Mouse (Mus musculus) yolk sac, embryonic 10.5 days (tissue): ENCODE results near the gene Zfp866.

Source experiments
- DNase-seq: peaks from one replicate; pipeline ENCODE4 v3.0.0-alpha.2; 2017; ENCODE audit warnings: low spot score

The Zfp866 gene

DNA sequence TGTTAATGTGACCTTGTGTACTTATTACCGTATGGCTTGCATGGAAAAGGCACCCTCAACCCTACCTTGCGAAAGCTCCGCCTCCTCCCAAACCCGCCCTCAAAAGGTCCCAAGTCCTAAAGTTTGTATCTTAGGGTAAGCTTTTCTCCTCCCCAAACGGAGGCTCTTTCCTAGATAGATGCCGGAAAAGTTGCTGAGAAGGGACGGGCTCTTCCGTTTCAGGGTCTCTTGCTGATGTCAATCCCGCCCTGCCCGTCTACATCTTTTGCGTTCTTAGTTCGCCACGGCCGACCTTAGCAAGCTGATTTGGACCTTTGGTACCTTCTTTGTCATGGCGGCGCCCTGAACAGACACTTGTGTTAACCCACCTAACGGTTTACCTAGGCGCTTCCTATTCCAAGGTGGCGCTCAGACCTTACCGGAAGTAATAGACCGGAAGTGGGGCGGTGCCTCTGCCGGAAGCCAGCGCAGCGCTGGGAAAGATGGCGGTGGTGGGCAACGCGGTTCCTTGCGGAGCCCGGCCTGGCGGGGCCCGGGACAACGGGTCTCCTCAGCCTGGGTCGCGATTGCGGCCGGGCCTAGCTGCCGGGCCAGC lies at the start of gene Zfp866, which contains the start of gene Atp13a1:
Gene Zfp866, minus strand, starts transcription at position 406 of the 595 bp plus-strand sequence.
Gene Atp13a1, plus strand, starts transcription at position 391 of the 595 bp plus-strand sequence.
- DNase-seq: peak; percentile 91

DNA sequence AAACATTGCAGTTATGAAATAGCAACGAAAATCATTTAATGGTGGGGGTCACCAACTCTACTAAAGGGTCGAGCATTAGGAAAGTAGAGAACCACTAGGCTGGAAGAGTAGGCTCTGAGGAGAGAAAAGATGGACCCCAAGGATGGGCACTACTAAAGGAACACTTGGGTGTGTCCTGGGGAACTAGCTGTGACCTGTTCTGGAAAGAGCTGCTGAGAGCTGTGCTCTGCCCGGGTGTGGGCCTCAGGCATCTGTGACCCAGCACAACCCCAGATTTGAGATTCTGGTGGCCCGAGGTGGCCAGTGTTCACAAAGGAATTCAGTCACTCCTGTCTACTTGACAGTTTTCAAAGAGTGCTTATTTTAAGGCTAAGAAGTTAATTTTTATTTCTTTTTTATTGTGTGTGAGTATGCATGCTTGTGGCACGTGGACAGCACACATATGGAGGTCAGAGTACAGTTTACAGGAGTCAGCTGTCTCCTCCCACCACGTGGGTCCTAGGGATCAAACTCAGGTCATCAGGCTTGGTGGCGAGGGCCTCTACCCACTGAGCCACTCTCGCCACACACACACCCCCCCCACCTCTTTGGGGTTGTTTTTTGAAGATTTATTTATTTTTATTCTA lies 46.2 kb upstream of the Zfp866 start:
- DNase-seq: peak; percentile 50

DNA sequence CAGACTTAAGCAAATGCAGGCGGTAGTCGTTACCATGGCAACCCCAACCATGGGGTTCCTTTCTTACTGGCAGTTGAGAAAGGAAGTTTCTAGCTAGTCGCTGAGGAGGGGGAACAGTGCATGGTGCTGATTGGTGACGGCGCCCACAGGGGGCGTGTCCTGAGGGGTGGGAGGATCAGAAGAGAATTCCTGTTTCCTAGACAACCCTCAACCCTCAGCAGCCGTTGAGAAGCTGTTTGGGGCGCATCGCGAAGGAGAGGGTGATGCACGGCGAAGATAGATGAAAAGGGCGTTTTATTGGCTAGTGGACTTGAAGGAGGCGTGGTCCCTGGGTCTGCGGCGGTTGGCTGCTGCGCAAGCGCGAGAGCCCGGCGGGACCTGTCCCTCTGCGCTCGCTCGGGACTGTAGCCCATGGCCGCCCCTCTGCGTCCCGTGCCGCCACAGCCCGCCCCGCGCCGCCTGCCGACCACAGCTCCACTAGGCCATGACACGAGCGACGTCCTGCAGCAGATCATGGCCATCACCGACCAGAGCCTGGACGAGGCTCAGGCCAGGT lies 41.4 kb upstream of the Zfp866 start, which contains the start of gene Pbx4:
Gene Pbx4, plus strand, starts transcription at position 194 of the 556 bp plus-strand sequence.
- DNase-seq: peak; percentile 92

DNA sequence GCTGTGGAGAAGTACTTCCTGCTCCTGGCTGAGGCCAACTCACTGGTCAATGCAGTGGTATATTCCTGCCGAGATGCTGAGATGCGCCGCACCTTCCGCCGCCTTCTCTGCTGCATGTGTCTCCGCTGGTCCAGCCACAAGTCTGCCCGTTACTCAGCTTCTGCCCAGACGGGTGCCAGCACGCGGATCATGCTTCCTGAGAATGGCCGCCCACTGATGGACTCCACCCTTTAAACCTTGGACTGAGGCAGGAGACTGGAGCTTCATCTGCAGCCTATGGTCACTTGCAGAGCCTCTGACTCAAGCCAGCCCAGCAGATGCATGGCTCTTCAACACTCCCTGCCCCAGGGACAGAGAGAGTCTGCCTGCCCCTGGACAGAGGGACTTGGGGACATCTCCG lies 35.4 kb upstream of the Zfp866 start:
- no peak for DNase-seq

DNA sequence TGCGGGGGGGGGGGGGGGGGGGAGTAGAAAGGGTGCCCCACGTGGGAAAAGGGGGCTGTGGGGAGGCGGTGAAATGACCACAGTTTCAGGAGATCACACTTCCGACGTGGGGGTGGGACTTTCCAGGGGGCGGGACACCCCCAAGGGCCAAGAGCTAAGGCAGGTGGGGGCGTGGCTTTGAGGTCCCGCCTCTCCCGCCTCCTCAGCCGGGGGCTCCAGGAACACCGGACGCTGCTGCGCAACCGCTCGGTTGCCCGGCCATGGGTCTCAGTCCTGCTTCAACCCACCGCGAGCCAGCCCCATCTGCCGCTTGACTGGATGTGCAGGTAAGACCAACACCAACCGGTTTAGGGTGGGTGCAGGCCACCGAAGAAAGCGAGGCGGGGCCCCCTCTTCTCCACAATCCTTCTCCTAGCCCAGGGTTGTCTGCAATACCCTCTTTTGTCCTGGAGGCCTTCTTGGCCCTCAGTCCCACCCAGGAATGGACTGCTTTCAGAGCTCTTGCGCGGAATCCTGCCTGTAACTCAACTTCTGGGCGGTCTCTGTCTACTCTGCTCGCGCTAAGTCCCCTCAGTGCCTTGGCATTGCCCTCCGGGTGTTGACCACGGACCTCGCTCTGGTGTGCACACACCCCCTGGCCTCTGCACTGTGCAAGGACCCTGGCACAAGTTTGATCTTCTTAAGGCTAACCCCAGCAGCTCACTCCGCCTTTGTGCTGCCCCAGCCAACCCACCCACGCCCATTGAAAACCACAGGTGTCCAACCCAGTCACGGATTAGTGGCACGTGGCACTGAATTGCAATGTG lies 31.6 kb upstream of the Zfp866 start, which contains the start of gene Lpar2:
Gene Lpar2, plus strand, starts transcription at position 44 of the 806 bp plus-strand sequence.
- DNase-seq: peak; percentile 93

DNA sequence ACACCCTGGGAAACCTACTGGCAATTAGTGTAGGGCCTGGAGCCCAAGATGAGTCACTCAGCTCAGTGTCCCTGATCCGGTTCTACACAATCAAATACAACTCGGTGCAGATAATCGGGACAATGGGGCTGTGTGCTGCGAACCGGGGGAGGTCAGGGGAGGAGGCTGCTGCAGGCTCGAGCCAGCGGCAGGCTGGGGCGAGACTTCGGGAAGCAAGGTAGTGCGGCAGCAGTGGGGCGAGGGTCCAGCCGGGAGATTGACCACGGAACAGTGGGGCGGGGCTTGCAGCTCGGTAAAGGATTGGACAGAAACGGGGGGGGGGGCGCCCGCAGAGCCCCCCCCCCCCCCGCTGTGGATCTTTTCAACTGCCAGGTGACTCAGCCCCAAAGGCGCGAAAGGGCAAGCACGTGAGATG lies 31.0 kb upstream of the Zfp866 start:
- no peak for DNase-seq

DNA sequence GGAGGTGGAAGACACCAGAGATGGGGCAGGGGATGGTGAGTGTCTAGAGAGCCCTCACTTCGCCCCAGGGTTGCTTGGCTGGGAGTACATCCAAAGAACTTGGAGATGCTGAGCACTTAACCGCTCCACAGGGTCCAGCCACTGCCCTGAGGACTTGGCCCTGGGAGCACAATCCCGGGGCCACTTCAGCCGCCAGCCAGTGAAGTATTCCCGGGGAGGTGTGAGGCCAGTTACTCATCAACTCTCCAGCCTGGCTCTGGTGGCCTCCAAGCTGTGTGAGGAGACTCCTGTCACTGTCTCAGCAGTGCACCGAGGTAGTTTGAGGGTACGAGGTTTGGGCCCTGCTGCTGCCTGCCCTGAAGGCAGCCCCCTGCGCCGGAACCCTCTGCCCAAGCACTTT lies 29.5 kb upstream of the Zfp866 start:
- DNase-seq: peak; percentile 67

DNA sequence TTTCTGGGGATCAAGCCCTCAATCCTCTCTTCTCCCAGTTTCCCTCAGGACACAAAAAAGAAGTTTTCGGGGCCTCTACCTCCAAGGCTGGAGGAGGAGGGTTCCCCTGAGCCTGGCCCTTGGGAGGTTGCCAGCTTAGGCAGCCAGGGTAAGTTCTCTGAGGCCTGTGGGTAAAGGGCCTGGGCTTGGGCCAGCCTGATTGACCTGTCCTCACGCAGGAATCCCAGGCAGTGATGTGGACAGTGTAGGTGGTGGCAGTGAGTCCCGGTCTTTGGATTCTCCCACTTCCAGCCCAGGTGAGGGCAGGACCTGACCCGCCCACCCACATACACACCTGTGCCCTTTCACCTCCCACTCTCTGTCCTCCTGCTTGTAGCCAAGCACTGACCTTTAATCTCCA lies 24.4 kb upstream of the Zfp866 start:
- DNase-seq: peak; percentile 36

DNA sequence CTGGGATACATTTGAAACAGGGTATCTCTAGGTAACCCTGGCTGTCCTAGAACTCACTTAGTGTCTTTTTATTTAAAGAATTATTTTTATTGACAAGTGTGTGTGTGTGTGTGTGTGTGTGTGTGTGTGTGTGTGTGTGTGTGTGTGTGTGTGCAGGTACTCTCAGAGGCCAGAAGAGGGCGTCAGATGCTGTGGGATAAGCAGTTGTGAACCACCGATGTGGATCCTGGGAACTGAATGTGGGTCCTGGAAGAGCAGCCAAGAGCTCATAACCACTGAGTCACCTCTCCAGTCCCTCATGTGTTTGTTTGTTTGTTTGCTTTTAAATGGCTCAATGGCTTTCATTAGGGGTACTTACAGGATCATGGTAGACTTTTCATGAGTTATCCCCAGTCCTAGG lies 23.9 kb upstream of the Zfp866 start:
- no peak for DNase-seq

DNA sequence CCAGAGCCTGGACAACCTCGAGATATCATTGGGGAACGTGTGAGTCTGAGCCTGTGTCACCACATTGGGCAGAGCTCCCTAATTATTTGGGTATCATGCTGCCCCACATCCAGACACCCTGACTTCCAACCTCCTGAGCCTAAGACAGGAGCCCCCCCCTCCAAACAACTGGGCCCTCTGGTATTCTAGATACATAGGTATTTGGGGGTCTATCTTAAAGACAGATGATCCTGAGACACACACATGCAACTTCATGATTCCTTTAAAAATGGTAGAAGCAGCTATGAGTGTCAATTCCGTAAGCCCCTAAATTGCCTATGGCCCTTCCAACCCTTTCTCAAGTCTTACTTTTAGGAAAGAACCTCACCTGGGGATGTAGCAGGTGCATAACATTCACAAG lies 18.8 kb upstream of the Zfp866 start:
- DNase-seq: no peak

DNA sequence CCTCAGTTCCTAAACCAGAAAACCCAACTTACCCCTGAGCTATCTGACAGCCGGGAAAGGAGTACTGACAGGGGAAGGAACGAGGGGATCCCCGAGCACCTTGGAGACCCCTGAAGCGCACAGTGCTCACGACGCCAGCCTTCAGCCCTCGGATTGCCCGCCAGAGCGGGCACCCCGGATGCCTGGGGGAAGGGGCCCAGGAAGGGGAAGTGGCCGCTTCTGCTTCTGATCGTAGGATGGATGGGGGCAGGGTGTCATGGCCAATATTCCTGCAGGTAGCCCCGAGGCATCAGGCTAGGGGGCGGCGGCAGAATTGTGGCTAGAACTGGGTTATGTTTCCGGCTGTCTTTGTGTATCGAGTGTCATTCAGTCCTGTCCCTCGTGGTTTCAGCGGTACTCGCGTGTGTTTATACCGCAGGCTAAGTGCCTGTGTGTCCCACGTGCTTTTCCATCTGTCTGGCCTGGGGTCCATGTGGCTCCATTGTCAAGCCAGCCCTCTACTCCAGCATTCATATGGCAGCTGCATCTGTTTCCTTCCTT lies 18.0 kb upstream of the Zfp866 start:
- DNase-seq: no peak

DNA sequence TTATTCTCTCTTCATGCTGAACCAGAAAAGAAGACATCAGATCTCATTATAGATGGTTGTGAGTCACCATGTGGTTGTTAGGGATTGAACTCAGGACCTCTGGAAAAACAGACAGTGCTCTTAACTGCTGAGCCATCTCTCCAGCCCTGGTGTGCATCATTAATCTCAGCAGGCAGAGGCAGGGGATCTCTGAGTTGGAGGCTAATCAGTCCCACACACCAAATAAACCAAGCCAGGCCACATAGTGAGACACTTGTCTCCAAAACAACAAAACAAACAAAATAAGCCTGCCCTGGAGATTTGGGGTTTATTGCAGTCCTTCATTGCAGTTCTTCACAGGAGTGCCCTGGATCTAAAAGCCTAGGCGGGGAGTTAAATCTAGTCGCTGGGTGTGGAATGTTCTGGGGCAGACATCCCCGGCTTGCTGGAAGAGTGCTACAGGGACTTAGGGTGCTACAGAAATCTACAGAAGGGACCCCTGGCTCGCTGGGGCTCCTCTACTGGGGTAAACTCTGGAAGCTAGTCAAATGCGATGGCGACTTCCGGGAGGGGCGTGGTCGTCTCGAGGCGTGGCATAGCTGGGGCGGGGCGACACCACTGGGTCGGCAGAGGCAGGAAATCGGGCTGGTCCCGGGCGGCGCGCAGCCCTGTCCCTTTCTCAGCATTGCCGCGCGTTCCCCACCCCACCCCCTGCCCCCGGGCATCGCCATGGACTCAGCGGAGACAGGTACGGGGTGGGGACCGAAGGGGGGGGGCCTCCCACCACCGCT lies 17.3 kb upstream of the Zfp866 start, which contains the start of gene Gmip:
Gene Gmip, plus strand, starts transcription at position 586 of the 770 bp plus-strand sequence.
- peak; percentile 81 for DNase-seq

DNA sequence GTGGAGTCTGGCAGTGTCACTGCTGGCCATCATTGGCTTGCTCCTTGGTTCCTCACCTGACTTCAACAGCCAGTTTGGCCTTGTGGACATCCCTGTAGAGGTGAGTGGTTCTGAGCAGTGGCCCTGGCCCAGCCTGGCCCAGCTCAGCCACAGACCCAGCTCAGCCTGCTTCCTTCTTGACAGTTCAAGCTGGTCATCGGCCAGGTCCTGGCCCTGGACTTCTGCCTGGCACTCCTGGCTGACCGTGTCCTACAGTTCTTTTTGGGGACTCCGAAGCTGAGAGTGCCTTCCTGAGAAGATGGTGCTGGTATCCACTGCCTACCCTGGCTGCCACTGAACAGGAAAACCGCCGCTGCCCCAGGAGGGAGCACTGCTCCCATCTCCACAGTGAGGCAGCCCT lies 16.3 kb upstream of the Zfp866 start:
- no peak for DNase-seq

DNA sequence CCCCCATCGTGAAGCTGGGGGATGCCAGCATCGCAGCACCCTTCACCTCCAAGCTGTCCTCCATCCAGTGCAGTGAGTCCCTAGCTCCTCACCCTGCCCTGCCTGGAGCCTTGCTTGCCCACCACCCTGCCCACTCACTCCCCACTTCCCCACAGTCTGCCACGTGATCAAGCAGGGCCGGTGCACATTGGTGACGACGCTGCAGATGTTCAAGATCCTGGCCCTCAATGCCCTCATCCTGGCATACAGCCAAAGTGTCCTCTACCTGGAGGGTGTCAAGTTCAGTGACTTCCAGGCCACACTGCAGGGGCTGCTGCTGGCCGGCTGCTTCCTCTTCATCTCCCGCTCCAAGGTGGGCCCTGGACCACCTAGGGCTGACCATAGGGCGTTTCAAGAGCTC lies 14.5 kb upstream of the Zfp866 start:
- DNase-seq: no peak

DNA sequence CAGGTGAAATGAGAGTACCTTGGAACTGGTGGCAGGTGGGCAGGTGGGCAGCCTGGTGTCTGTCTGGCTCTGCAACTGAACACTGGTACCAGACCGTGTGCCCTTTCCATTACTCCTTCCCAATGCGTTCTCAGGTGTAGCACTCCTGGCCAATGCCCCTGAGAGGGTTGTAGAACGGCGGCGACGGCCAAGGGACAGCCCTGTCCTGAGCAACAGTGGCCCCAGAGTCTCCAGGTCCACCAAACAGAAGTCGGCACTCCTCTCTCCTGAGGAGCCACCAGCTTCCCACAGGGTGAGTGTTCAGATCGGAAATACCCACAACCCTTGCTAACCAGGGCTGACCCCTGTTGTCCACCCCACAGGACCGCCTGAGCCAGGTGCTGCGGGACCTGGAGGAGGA lies 14.1 kb upstream of the Zfp866 start:
- DNase-seq: no peak

DNA sequence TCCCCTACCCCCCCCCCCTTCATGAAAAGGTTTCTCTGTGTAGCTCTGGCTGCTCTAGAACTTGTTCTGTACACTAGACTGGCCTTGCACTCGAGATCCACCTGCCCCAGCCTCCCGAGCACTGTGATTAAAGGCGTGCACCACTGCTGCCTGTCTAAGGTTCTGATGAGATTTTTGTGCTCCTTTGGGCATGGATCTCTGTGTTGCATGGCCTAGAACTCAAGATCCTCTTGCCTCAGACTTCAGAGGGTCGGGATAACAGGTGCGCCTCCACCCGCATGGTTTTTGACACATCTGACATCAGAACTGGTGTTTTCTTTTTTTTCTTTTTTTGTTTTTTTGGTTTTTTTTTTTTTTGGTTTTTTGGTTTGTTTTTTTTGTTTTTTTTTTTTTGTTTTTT lies 13.6 kb upstream of the Zfp866 start:
- DNase-seq: no peak

DNA sequence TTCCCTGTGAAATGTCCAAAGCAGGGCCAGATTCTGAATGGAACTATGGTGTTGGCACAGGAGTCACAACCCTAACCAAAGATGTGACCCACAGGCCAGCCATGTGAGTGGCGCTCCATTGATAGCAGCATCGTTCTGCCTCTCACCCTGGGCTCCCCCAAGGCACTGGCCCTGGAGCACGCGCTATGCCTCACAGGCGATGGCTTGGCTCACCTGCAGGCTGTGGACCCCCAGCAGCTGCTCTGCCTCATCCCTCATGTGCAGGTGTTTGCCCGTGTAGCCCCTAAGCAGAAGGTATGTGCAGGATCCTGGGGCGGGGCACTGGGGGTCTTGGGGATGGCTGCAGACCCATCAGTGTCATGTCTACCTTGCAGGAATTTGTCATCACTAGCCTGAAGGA lies 12.4 kb upstream of the Zfp866 start:
- no peak for DNase-seq

DNA sequence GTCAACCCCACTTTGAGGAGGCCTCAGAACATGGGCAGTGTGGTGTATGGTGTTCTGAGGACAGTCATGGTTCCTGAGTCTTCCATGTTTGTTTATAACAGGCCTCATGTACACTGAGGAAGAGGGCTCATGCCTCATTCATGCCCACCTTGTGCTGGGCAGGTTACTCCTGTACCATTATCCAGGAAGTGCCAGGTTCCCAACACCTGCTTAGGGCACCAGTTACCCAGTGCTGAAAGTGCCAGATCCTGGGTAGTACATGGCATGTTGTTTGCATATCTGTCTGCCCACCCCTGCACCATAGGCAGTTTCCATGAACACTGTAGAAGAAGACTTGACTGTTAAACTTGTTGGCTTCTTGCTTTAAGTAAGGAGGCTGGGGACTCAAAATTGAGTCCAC lies 11.2 kb upstream of the Zfp866 start:
- no peak for DNase-seq

DNA sequence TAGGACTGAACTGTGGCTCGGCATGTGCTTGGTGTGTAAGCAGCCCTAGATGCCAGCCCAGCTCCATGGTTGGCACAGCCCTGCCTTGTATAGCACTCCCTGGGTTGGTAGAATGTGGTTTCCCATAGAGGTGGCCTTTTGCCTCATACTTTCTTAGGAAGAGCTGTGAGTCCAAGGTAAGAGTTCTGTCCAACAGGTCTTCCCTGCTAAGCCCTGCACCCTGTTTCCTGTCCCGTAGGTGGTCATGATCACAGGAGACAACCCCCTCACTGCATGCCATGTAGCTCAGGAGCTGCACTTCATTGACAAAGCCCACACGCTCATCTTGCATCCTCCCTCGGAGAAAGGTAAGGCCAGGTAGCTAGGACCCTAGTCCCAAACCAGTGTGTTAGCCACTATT lies 10.8 kb upstream of the Zfp866 start:
- DNase-seq: no peak

DNA sequence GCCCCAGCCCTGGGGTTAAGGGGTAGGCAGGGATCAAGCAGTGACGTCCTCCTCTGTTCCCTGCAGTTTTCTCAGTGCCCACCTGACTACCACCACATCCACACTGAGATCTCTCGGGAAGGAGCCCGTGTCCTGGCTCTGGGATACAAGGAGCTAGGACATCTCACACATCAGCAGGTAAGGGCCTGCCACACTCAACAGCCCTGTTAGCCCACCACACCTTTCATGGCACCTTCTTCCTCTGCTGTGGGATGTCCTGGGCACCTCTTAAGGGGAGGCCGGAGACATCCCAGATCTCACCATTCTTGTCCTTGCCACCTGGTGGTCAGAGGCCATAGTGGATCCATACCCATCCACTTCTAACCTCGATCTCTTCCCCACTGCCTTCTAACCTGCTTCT lies 9.0 kb upstream of the Zfp866 start:
- DNase-seq: no peak

DNA sequence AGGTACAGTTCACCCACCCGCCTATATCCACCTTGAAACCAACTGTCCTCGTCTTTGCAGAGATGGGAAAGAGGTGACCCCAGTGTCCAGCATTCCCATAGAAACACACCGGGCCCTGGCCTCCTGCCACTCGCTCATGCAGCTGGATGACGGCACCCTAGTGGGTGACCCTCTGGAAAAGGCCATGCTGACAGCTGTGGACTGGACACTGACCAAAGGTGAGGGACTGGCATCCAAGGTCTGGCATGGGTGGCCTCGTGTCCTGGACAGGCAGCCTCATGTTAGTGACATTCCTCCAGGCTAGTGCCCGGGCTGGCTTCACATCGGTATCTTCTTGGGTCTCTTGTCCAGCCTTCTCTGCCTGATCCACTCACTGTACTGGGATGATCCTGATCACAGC lies 8.3 kb upstream of the Zfp866 start:
- no peak for DNase-seq

DNA sequence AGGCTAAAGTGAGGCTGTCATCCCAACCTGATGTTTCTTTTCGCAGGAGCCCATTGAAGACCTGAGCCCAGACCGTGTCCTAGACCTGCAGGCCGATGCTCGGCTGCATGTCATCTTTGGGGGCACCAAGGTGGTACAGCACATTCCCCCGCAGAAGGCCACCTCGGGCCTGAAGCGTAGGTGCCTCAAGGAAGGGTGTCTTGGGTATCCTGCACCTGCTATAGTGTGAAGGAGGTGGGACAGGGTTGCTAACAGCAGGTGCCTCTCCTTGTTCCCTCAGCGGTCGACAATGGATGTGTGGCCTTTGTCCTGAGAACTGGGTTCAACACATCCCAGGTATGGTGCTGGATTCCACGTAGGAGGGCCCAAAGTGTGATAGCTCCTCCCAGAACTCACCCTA lies 6.7 kb upstream of the Zfp866 start:
- DNase-seq: no peak
